Mouse (Mus musculus) R1 (cell line): Measurements from ENCODE around the gene Calml4.
A peak's percentile ranks its signal among the peaks of the same experiment; 100 is the strongest.
"Not testable (repeated sequence)": the region's sequence is repeated elsewhere in the genome, so short reads cannot be mapped to it uniquely, and the experiment has no call there.

Source experiments
- DNase-seq: peaks from one replicate; pipeline ENCODE4 v3.0.0-alpha.2; 2018; ENCODE audit warnings: low read depth, low spot score

Calml4 gene

GRCm38 (mm10) chr9:62835705-62836446 is 22.0 kb upstream of the Calml4 start:
- no peak for DNase-seq

GRCm38 (mm10) chr9:62837611-62838010 is 20.3 kb upstream of the Calml4 start:
- DNase-seq, result no peak

GRCm38 (mm10) chr9:62838146-62838505 is 19.8 kb upstream of the Calml4 start:
- DNase-seq, result no peak

GRCm38 (mm10) chr9:62838506-62839171 is 19.2 kb upstream of the Calml4 start, which contains the start of gene Cln6:
Gene Cln6, plus strand, starts transcription at chr9:62838785.
- peak; percentile 98 for DNase-seq

GRCm38 (mm10) chr9:62839172-62839770 is 18.6 kb upstream of the Calml4 start:
- peak; percentile 39 for DNase-seq

- no peak for DNase-seq
Measured at GRCm38 (mm10) chr9:62843356-62844024, 14.4 kb upstream of the Calml4 start.

GRCm38 (mm10) chr9:62844461-62844860 is 13.4 kb upstream of the Calml4 start:
- no peak for DNase-seq

GRCm38 (mm10) chr9:62847694-62848093 is 10.2 kb upstream of the Calml4 start:
- peak; percentile 92 for DNase-seq

GRCm38 (mm10) chr9:62848641-62849040 is 9.2 kb upstream of the Calml4 start:
- no peak for DNase-seq

GRCm38 (mm10) chr9:62851571-62851970 is 6.3 kb upstream of the Calml4 start:
- DNase-seq, result no peak

- no peak for DNase-seq
Measured at GRCm38 (mm10) chr9:62854483-62854882, 3.4 kb upstream of the Calml4 start.

- no peak for DNase-seq
Measured at GRCm38 (mm10) chr9:62857216-62857615, 664 bp upstream of the Calml4 start.

GRCm38 (mm10) chr9:62858266-62859019 is 563 bp downstream of the Calml4 start:
- DNase-seq, result no peak

GRCm38 (mm10) chr9:62860102-62860501 is 2.2 kb downstream of the Calml4 start:
- not testable (repeated sequence) for DNase-seq

- DNase-seq, result no peak
Measured at GRCm38 (mm10) chr9:62860866-62861265, 3.0 kb downstream of the Calml4 start.

GRCm38 (mm10) chr9:62869236-62869635 is 11.4 kb downstream of the Calml4 start:
- not testable (repeated sequence) for DNase-seq

- DNase-seq, result no peak
Measured at GRCm38 (mm10) chr9:62870728-62871127, 12.8 kb downstream of the Calml4 start.

GRCm38 (mm10) chr9:62876966-62877616 is 19.2 kb downstream of the Calml4 start:
- no peak for DNase-seq

GRCm38 (mm10) chr9:62877825-62878224 is 19.9 kb downstream of the Calml4 start:
- DNase-seq, result no peak

GRCm38 (mm10) chr9:62881871-62882270 is 24.0 kb downstream of the Calml4 start:
- no peak for DNase-seq

GRCm38 (mm10) chr9:62894486-62894885 is 36.6 kb downstream of the Calml4 start:
- no peak for DNase-seq
